Mouse (Mus musculus): Measurements from ENCODE around the gene Fnip2. TPM values are rescaled to one million over a fixed set of nuclear protein-coding genes. Genes with fewer than 3 reads are reported as not detected.
"Not testable (repeated sequence)": the region's sequence is repeated elsewhere in the genome, so short reads cannot be mapped to it uniquely, and the experiment has no call there.

The Fnip2 gene
- total RNA-seq, 1 experiment, result 21.6 TPM

DNA sequence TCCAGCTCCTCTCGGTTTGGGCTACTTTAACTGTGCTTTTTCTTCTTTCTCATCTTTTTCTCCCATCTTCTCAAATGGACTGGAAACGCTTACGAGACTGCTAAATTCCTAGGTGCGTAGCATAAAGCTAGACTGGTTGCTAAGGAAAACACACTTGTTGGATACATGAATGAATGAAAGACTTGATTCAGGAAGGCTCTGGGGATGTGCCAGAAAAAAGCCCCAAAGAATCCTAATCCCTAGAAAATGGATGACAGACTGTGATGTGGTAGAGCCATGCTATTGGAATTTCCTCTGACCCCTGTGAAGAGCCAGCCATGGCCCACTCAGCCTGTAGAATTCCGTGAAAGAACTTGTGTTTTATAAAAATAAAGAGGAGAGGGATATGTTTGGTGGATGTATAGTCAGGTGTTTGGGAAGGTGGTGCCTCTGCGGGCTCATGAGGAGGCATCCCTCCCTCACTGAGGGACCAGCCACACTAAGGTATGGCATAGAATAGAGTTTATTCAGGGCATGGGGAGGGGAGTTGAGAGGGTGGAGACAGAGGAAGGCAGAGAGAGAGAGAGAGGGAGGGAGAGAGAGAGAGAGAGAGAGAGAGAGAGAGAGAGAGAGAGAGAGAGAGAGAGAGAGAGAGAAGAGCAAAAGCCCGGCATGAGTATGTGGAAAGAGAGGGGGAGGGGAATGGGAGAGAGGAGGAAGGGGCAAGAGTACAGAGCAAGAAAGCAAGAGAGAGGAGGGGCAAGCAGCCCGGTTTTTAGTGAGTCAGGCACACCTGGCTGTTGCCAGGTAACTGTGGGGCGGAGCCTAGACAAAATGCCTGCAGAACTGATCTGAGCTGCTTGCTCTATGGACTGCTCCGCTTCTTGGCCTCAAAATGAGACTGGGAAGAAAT, 8.2 kb upstream of the Fnip2 start:
- no peaks in the 10 kb centered on the region for H3K36me3 ChIP-seq (ENCODE audit: control insufficient read depth, insufficient read depth, low read length, poor library complexity, severe bottlenecking)
- H3K9me3 ChIP-seq (ENCODE audit: control insufficient read depth, insufficient read depth, low read depth, low read length), result no peaks in the 10 kb centered on the region
- in situ Hi-C loops (cut with MboI; ENCODE audit: low sequenced_read_pairs in 2 of 2, unreplicated experiment in 2 of 2), result loop anchor here (25.0 kb wide), 1 partner anchor 364 kb away; no protein-coding TSS in a partner anchor
- no peak overlapping the region for H3K27ac ChIP-seq (ENCODE audit: insufficient read depth, low read depth, low read length, poor library complexity, severe bottlenecking)
- H3K9ac ChIP-seq (ENCODE audit: insufficient read depth, low read depth, low read length, poor library complexity, severe bottlenecking), result no peak overlapping the region
- DNase-seq (ENCODE audit: low read depth, low spot score), result no peak
- TF ChIP-seq HCFC1 (IDR thresholded peaks at IDR 0.05; ENCODE audit: borderline replicate concordance, insufficient read depth, low read length) (no peak), ZC3H11A (IDR thresholded peaks at IDR 0.05; ENCODE audit: borderline replicate concordance, low read depth, low read length) (no peak), ZNF384 (IDR thresholded peaks at IDR 0.05; ENCODE audit: low read depth, low read length) (no peak), MAFK (IDR thresholded peaks at IDR 0.05; ENCODE audit: insufficient read depth, low read depth, low read length) (no peak)
- peaks cover 4 to 10% of the 10 kb centered on the region in 2 experiments; a peak in 3 of 4 replicates for H3K4me1 ChIP-seq (ENCODE audit: control insufficient read depth in 2 of 2, insufficient read depth in 2 of 2, low read length in 2 of 2, poor library complexity in 1 of 2)
- no peak overlapping the region for H3K4me3 ChIP-seq (ENCODE audit: insufficient read depth in 1 of 2, low read depth in 1 of 2, low read length in 2 of 2, poor library complexity in 1 of 2, severe bottlenecking in 1 of 2)

DNA sequence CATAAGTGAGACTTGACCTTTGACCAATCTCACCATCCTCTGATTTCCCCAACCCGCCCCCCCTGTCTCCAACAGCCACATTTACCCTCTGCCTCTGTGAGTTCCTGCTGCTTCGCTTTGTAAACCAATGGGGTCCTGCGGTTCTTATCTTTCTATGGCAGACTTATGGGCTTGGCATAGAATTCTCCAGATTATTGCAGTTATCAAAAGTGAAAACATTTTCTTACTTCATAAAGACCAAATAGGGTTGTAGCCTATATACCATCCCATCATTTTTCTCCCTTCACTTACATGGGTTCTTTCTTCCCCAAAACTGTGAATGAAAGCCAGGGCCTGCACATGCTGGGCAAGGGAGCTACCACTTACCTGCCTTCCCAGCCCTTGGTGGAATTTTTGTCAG, 6.7 kb upstream of the Fnip2 start:
- H3K4me3 ChIP-seq (ENCODE audit: insufficient read depth in 1 of 2, low read depth in 1 of 2, low read length in 2 of 2, poor library complexity in 1 of 2, severe bottlenecking in 1 of 2), result no peak overlapping the region
- TF ChIP-seq MAFK (IDR thresholded peaks at IDR 0.05; ENCODE audit: insufficient read depth, low read depth, low read length) (no peak), ZNF384 (IDR thresholded peaks at IDR 0.05; ENCODE audit: low read depth, low read length) (no peak), HCFC1 (IDR thresholded peaks at IDR 0.05; ENCODE audit: borderline replicate concordance, insufficient read depth, low read length) (no peak), ZC3H11A (IDR thresholded peaks at IDR 0.05; ENCODE audit: borderline replicate concordance, low read depth, low read length) (no peak), CHD2 (IDR thresholded peaks at IDR 0.05; ENCODE audit: low read depth, low read length) (no peak)
- in situ Hi-C loops (cut with MboI; ENCODE audit: low sequenced_read_pairs in 2 of 2, unreplicated experiment in 2 of 2), result no loop called here
- DNase-seq (ENCODE audit: low read depth, low spot score), result no peak
- no peaks in the 10 kb centered on the region for H3K9me3 ChIP-seq (ENCODE audit: control insufficient read depth, insufficient read depth, low read depth, low read length)
- H3K4me1 ChIP-seq (ENCODE audit: control insufficient read depth in 2 of 2, insufficient read depth in 2 of 2, low read length in 2 of 2, poor library complexity in 1 of 2), result peaks cover 4 to 10% of the 10 kb centered on the region in 2 experiments; a peak in 3 of 4 replicates
- H3K36me3 ChIP-seq (ENCODE audit: control insufficient read depth, insufficient read depth, low read length, poor library complexity, severe bottlenecking), result no peaks in the 10 kb centered on the region
- no peak overlapping the region for H3K9ac ChIP-seq (ENCODE audit: insufficient read depth, low read depth, low read length, poor library complexity, severe bottlenecking)
- H3K27ac ChIP-seq (ENCODE audit: insufficient read depth, low read depth, low read length, poor library complexity, severe bottlenecking), result no peak overlapping the region

DNA sequence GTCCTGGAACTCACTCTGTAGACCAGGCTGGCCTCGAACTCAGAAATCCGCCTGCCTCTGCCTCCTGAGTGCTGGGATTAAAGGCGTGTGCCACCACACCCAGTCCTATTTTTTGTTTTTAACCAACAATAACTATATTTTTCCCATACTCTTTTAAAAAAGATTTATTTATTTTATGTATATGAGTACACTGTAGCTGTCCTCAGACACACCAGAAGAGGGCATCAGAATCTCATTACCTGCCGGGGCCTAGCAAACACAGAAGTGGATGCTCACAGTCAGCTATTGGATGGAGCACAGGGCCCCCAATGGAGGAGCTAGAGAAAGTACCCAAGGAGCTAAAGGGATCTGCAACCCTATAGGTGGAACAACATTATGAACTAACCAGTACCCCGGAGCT, 5.8 kb upstream of the Fnip2 start:
- DNase-seq (ENCODE audit: low read depth, low spot score); H3K27ac ChIP-seq (ENCODE audit: insufficient read depth, low read depth, low read length, poor library complexity, severe bottlenecking); H3K9me3 ChIP-seq (ENCODE audit: control insufficient read depth, insufficient read depth, low read depth, low read length); H3K4me3 ChIP-seq (ENCODE audit: insufficient read depth in 1 of 2, low read depth in 1 of 2, low read length in 2 of 2, poor library complexity in 1 of 2, severe bottlenecking in 1 of 2); H3K9ac ChIP-seq (ENCODE audit: insufficient read depth, low read depth, low read length, poor library complexity, severe bottlenecking); H3K36me3 ChIP-seq (ENCODE audit: control insufficient read depth, insufficient read depth, low read length, poor library complexity, severe bottlenecking); in situ Hi-C loops (cut with MboI; ENCODE audit: low sequenced_read_pairs in 2 of 2, unreplicated experiment in 2 of 2): not testable (repeated sequence)
- peaks cover 4 to 10% of the 10 kb centered on the region in 2 experiments; a peak in 3 of 4 replicates for H3K4me1 ChIP-seq (ENCODE audit: control insufficient read depth in 2 of 2, insufficient read depth in 2 of 2, low read length in 2 of 2, poor library complexity in 1 of 2)

DNA sequence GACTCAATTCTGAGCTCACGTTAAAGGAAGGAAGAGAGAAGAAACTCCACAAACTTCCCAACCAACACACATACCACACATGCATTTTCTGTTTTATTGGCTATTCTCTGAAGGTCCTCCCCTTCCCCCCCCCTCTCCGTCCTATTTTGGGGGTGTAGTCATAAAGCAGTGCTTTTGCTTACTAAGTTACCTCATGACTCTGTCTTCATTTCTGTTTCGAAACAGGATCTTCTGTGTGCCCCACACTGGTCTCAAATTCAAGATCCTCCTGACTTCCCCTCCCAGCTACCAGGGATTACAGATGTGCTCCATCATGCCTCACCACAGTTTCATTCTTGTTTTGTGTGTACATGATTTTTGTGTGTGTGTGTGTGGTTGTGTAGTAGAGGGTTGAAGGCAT, 4.8 kb upstream of the Fnip2 start:
- Histone ChIP-seq H3K36me3 (ENCODE audit: control insufficient read depth, insufficient read depth, low read length, poor library complexity, severe bottlenecking) (no peaks in the 10 kb centered on the region), H3K27ac (ENCODE audit: insufficient read depth, low read depth, low read length, poor library complexity, severe bottlenecking) (no peak overlapping the region), H3K4me3 (ENCODE audit: insufficient read depth in 1 of 2, low read depth in 1 of 2, low read length in 2 of 2, poor library complexity in 1 of 2, severe bottlenecking in 1 of 2) (no peak overlapping the region), H3K9me3 (ENCODE audit: control insufficient read depth, insufficient read depth, low read depth, low read length) (no peaks in the 10 kb centered on the region), H3K4me1 (ENCODE audit: control insufficient read depth in 2 of 2, insufficient read depth in 2 of 2, low read length in 2 of 2, poor library complexity in 1 of 2) (peaks cover 4 to 10% of the 10 kb centered on the region in 2 experiments; a peak in 3 of 4 replicates), H3K9ac (ENCODE audit: insufficient read depth, low read depth, low read length, poor library complexity, severe bottlenecking) (no peak overlapping the region)
- no peak for TF ChIP-seq CHD2 (IDR thresholded peaks at IDR 0.05; ENCODE audit: low read depth, low read length)
- TF ChIP-seq ZNF384 (IDR thresholded peaks at IDR 0.05; ENCODE audit: low read depth, low read length), result no peak
- TF ChIP-seq HCFC1 (IDR thresholded peaks at IDR 0.05; ENCODE audit: borderline replicate concordance, insufficient read depth, low read length), result no peak
- no peak for TF ChIP-seq MAFK (IDR thresholded peaks at IDR 0.05; ENCODE audit: insufficient read depth, low read depth, low read length)
- TF ChIP-seq ZC3H11A (IDR thresholded peaks at IDR 0.05; ENCODE audit: borderline replicate concordance, low read depth, low read length), result no peak
- no peak for DNase-seq (ENCODE audit: low read depth, low spot score)
- in situ Hi-C loops (cut with MboI; ENCODE audit: low sequenced_read_pairs in 2 of 2, unreplicated experiment in 2 of 2), result no loop called here

DNA sequence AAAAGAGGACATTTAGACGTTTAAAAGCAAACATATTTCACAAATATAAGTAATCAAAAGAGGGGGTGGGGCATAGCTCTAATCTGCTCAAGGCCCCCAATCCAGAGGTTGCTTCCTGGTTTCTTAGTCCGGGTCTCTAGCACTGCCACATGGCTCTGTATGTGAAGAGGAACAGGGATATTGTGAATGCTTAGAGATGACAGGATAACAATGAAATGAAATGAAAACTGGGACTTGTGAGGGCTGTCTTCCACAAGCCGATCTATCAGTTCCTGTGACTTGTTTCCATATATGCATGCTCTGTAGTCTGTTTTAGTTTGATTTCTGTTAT, 1.7 kb upstream of the Fnip2 start:
- Histone ChIP-seq H3K4me1 (ENCODE audit: control insufficient read depth in 2 of 2, insufficient read depth in 2 of 2, low read length in 2 of 2, poor library complexity in 1 of 2) (peaks cover 5 to 8% of the 10 kb centered on the region in 2 experiments), H3K36me3 (ENCODE audit: control insufficient read depth, insufficient read depth, low read length, poor library complexity, severe bottlenecking) (no peaks in the 10 kb centered on the region), H3K4me3 (ENCODE audit: insufficient read depth in 1 of 2, low read depth in 1 of 2, low read length in 2 of 2, poor library complexity in 1 of 2, severe bottlenecking in 1 of 2) (no peak overlapping the region), H3K27ac (ENCODE audit: insufficient read depth, low read depth, low read length, poor library complexity, severe bottlenecking) (no peak overlapping the region), H3K9ac (ENCODE audit: insufficient read depth, low read depth, low read length, poor library complexity, severe bottlenecking) (no peak overlapping the region), H3K9me3 (ENCODE audit: control insufficient read depth, insufficient read depth, low read depth, low read length) (no peaks in the 10 kb centered on the region)
- DNase-seq (ENCODE audit: low read depth, low spot score), result no peak
- in situ Hi-C loops (cut with MboI; ENCODE audit: low sequenced_read_pairs in 2 of 2, unreplicated experiment in 2 of 2), result no loop called here
- TF ChIP-seq CHD2 (IDR thresholded peaks at IDR 0.05; ENCODE audit: low read depth, low read length), result no peak
- TF ChIP-seq MAFK (IDR thresholded peaks at IDR 0.05; ENCODE audit: insufficient read depth, low read depth, low read length), result no peak
- no peak for TF ChIP-seq ZC3H11A (IDR thresholded peaks at IDR 0.05; ENCODE audit: borderline replicate concordance, low read depth, low read length)
- TF ChIP-seq HCFC1 (IDR thresholded peaks at IDR 0.05; ENCODE audit: borderline replicate concordance, insufficient read depth, low read length), result no peak
- no peak for TF ChIP-seq ZNF384 (IDR thresholded peaks at IDR 0.05; ENCODE audit: low read depth, low read length)
